Mouse (Mus musculus): ENCODE measurements at regions not wholly inside any gene's neighbourhood (a gene's known extent, or its start where the extent isn't known, plus 50 kb on each side); places are given as distances from the start of the nearest gene placed in this dataset.

DNA sequence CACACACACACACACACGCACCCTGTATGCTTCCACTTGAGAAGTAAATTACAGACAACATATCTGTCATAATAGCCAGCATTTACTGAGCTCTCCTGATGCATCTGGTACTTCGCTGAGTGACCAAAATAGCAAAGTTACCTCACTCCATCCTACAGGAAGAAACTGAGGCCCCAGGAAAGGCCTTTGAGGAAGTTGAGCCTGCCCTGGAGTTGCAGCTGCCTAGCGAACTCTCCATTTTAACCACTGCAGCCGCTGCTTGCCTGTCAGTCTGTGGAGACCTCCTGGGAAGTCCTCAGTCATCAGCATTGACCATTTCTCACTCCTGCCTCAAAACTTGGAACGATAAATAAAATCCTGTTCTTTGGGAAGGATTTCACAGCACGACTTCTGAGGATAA, 168.8 kb downstream of the Shq1 start:
- no peaks in the 10 kb centered on the region for H3K4me1 ChIP-seq (ENCODE audit: control insufficient read depth in 1 of 2, insufficient read depth in 2 of 2, low read length in 2 of 2)
- H3K9ac ChIP-seq (ENCODE audit: control insufficient read depth, low read depth, low read length, poor library complexity, severe bottlenecking), result no peak overlapping the region
- H3K27me3 ChIP-seq (ENCODE audit: control insufficient read depth in 1 of 2, insufficient read depth in 2 of 2, low read length in 2 of 2), result no peaks in the 10 kb centered on the region
- H3K4me3 ChIP-seq (ENCODE audit: control insufficient read depth in 1 of 2, insufficient read depth in 1 of 2, low read depth in 2 of 2, low read length in 2 of 2), result no peak overlapping the region
- H3K9me3 ChIP-seq (replicated peaks; ENCODE audit: insufficient read depth, low read length), result no peaks in the 10 kb centered on the region
- H3K36me3 ChIP-seq (ENCODE audit: control insufficient read depth in 1 of 2, insufficient read depth in 2 of 2, low read length in 2 of 2), result no peaks in the 10 kb centered on the region
- no peak for DNase-seq (ENCODE audit: low read depth, low spot score)
- H3K79me2 ChIP-seq (ENCODE audit: control insufficient read depth, insufficient read depth, low read length, poor library complexity), result no peaks in the 10 kb centered on the region
- H3K27ac ChIP-seq (ENCODE audit: control insufficient read depth, low read depth, low read length), result no peak overlapping the region
- TF ChIP-seq CTCF (IDR thresholded peaks at IDR 0.05 in 2 of 3, conservative IDR thresholded peaks at IDR 0.05 in 1 of 3; ENCODE audit: control insufficient read depth in 1 of 3, insufficient read depth in 1 of 3, low read depth in 2 of 3, low read length in 3 of 3, poor library complexity in 1 of 3, severe bottlenecking in 1 of 3) (no peak), CHD1 (IDR thresholded peaks at IDR 0.05; ENCODE audit: low read depth, low read length) (no peak), E2F4 (IDR thresholded peaks at IDR 0.05; ENCODE audit: borderline replicate concordance, low read depth, low read length) (no peak), JUND (IDR thresholded peaks at IDR 0.05; ENCODE audit: low read depth, low read length) (no peak), POLR2A (IDR thresholded peaks at IDR 0.05; ENCODE audit: control insufficient read depth in 1 of 2, insufficient read depth in 1 of 2, low read depth in 1 of 2, low read length in 2 of 2, poor library complexity in 1 of 2) (no peak), MEF2A (IDR thresholded peaks at IDR 0.05; ENCODE audit: extremely low read depth, insufficient replicate concordance, low read depth, low read length, poor library complexity, severe bottlenecking) (no peak), NELFE (IDR thresholded peaks at IDR 0.05; ENCODE audit: low read depth, low read length) (no peak), MXI1 (IDR thresholded peaks at IDR 0.05; ENCODE audit: low read depth, low read length) (no peak), RCOR1 (IDR thresholded peaks at IDR 0.05; ENCODE audit: low read depth, low read length) (no peak), USF2 (IDR thresholded peaks at IDR 0.05; ENCODE audit: borderline replicate concordance in 1 of 2, insufficient read depth in 1 of 2, low read depth in 1 of 2, low read length in 2 of 2) (no peak), MAX (IDR thresholded peaks at IDR 0.05; ENCODE audit: low read length) (no peak), MYC (IDR thresholded peaks at IDR 0.05; ENCODE audit: low read depth, low read length) (no peak), UBTF (IDR thresholded peaks at IDR 0.05; ENCODE audit: borderline replicate concordance, insufficient read depth, low read depth, low read length) (no peak), TBP (IDR thresholded peaks at IDR 0.05; ENCODE audit: low read depth, low read length) (no peak), NRF1 (IDR thresholded peaks at IDR 0.05; ENCODE audit: insufficient read depth, low read depth, low read length, poor library complexity, severe bottlenecking) (no peak), CHD2 (IDR thresholded peaks at IDR 0.05; ENCODE audit: low read length) (no peak), POLR2AphosphoS5 (IDR thresholded peaks at IDR 0.05; ENCODE audit: borderline replicate concordance, low read depth, low read length) (no peak), ZKSCAN1 (IDR thresholded peaks at IDR 0.05; ENCODE audit: low read depth, low read length) (no peak), TCF12 (IDR thresholded peaks at IDR 0.05; ENCODE audit: low read depth, low read length) (no peak)

DNA sequence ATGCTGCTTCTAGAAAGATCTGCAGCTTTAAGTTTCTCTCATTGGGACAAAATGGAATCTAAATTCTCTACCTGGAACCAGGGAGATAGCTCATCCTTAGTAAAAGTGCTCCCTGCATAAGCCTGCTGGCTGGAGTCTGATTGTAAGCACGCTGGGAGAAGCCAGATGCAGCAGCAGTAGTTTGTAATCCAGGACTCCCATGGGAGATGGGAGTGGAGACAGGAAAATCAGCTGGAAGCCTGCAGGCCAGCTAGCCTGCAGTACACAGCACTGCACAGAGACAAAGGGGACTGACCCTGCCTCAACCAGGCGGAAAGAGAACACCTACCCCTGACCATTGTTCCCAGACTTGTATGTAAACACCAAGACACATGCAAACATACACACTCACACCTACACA, 170.2 kb downstream of the Shq1 start:
- Histone ChIP-seq H3K36me3 (ENCODE audit: control insufficient read depth in 1 of 2, insufficient read depth in 2 of 2, low read length in 2 of 2) (no peaks in the 10 kb centered on the region), H3K4me3 (ENCODE audit: control insufficient read depth in 1 of 2, insufficient read depth in 1 of 2, low read depth in 2 of 2, low read length in 2 of 2) (no peak overlapping the region), H3K27me3 (ENCODE audit: control insufficient read depth in 1 of 2, insufficient read depth in 2 of 2, low read length in 2 of 2) (no peaks in the 10 kb centered on the region), H3K4me1 (ENCODE audit: control insufficient read depth in 1 of 2, insufficient read depth in 2 of 2, low read length in 2 of 2) (no peaks in the 10 kb centered on the region), H3K9me3 (replicated peaks; ENCODE audit: insufficient read depth, low read length) (no peaks in the 10 kb centered on the region), H3K79me2 (ENCODE audit: control insufficient read depth, insufficient read depth, low read length, poor library complexity) (no peaks in the 10 kb centered on the region), H3K27ac (ENCODE audit: control insufficient read depth, low read depth, low read length) (no peak overlapping the region), H3K9ac (ENCODE audit: control insufficient read depth, low read depth, low read length, poor library complexity, severe bottlenecking) (no peak overlapping the region)
- TF ChIP-seq POLR2AphosphoS5 (IDR thresholded peaks at IDR 0.05; ENCODE audit: borderline replicate concordance, low read depth, low read length), result no peak
- TF ChIP-seq MAX (IDR thresholded peaks at IDR 0.05; ENCODE audit: low read length), result no peak
- no peak for TF ChIP-seq CTCF (IDR thresholded peaks at IDR 0.05 in 2 of 3, conservative IDR thresholded peaks at IDR 0.05 in 1 of 3; ENCODE audit: control insufficient read depth in 1 of 3, insufficient read depth in 1 of 3, low read depth in 2 of 3, low read length in 3 of 3, poor library complexity in 1 of 3, severe bottlenecking in 1 of 3)
- DNase-seq (ENCODE audit: low read depth, low spot score), result no peak

Data from MEL (cell line).